Mouse (Mus musculus): Measurements from ENCODE around the gene Etnppl. TPM values are rescaled to one million over a fixed set of nuclear protein-coding genes. Genes with fewer than 3 reads are reported as not detected.

Gene Etnppl
- polyA plus RNA-seq (2012; rRNA removed), result 0.01 TPM in 1 of 2 replicates, not detected in the other

GRCm38 (mm10) chr3:130617439-130617898 is at the start of gene Etnppl:
Etnppl (plus strand) TSS chr3:130617448.

Other genes with a start within 250 kb of the Etnppl start
- 108 and 118 TPM in 2 replicates for gene Ostc, start 92.0 kb downstream of the Etnppl start, polyA plus RNA-seq (2012; rRNA removed)
- gene Rpl34, start 113.0 kb downstream of the Etnppl start, polyA plus RNA-seq (2012; rRNA removed), result 1,354 and 1,466 TPM in 2 replicates